Mouse (Mus musculus): ENCODE data around the gene Med19. TPM values are rescaled to one million over a fixed set of nuclear protein-coding genes. Genes with fewer than 3 reads are reported as not detected.

The Med19 gene
- polyA plus RNA-seq, 2 experiments, result 20.4 to 33.6 TPM

DNA sequence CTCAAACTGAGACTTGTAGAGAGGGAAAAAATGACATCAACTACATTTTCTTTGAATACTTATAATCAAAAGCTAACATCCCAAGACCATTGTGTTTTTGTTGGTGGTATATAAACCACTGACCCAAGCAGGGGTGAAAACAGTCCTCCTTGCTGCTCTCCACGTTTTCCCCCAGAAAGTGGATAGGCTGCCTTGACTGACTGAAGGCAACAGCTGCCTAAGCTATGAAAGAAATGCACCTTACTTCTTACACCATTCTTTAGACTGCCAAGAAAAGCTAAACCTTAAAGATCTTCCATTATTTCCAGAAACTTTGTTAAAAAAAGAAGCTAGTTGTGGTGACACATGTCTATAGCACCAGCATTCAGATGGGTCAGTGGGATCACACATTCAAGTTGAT is 32.1 kb upstream of the Med19 start:
- Histone ChIP-seq H3K4me2 (replicated peaks; ENCODE audit: low read depth, low read length, severe bottlenecking) (no peak overlapping the region), H3K27me3 (ENCODE audit: control insufficient read depth, insufficient read depth, low read length) (no peaks in the 10 kb centered on the region), H3K4me3 (replicated peaks; ENCODE audit: low read length) (no peak overlapping the region), H3K9ac (ENCODE audit: low read depth, low read length, severe bottlenecking) (no peak overlapping the region), H3K4me1 (ENCODE audit: control insufficient read depth, insufficient read depth, low read length) (peaks cover 2% of the 10 kb centered on the region), H3K27ac (replicated peaks; ENCODE audit: low read depth, low read length) (no peak overlapping the region), H3K9me3 (ENCODE audit: control insufficient read depth, low read length) (no peaks in the 10 kb centered on the region), H3K36me3 (ENCODE audit: control insufficient read depth, insufficient read depth, low read length) (no peaks in the 10 kb centered on the region)
- ATAC-seq (ENCODE audit: low FRiP score, low read depth) (no peak), DNase-seq (ENCODE audit: low spot score) (no peak)
- TF ChIP-seq POLR2A (IDR thresholded peaks at IDR 0.05; ENCODE audit: borderline replicate concordance, extremely low read depth, insufficient read depth, insufficient read length), result no peak
- WGBS, result 57% methylated on average over 1 of the region's 1 CpGs

- Histone ChIP-seq H3K27ac (replicated peaks; ENCODE audit: low read depth, low read length) (no peak overlapping the region), H3K9ac (ENCODE audit: low read depth, low read length, severe bottlenecking) (no peak overlapping the region), H3K4me3 (replicated peaks; ENCODE audit: low read length) (no peak overlapping the region), H3K9me3 (ENCODE audit: control insufficient read depth, low read length) (no peaks in the 10 kb centered on the region), H3K36me3 (ENCODE audit: control insufficient read depth, insufficient read depth, low read length) (no peaks in the 10 kb centered on the region), H3K4me2 (replicated peaks; ENCODE audit: low read depth, low read length, severe bottlenecking) (no peak overlapping the region), H3K4me1 (ENCODE audit: control insufficient read depth, insufficient read depth, low read length) (peaks cover 2% of the 10 kb centered on the region), H3K27me3 (ENCODE audit: control insufficient read depth, insufficient read depth, low read length) (no peaks in the 10 kb centered on the region)
- 92% methylated on average over 6 of the region's 6 CpGs for WGBS
- TF ChIP-seq POLR2A (IDR thresholded peaks at IDR 0.05; ENCODE audit: borderline replicate concordance, extremely low read depth, insufficient read depth, insufficient read length), result no peak
- ATAC-seq (ENCODE audit: low FRiP score, low read depth) (no peak), DNase-seq (ENCODE audit: low spot score) (no peak)
Observed at GRCm38 (mm10) chr2:84647051-84647568, 31.1 kb upstream of the Med19 start.

DNA sequence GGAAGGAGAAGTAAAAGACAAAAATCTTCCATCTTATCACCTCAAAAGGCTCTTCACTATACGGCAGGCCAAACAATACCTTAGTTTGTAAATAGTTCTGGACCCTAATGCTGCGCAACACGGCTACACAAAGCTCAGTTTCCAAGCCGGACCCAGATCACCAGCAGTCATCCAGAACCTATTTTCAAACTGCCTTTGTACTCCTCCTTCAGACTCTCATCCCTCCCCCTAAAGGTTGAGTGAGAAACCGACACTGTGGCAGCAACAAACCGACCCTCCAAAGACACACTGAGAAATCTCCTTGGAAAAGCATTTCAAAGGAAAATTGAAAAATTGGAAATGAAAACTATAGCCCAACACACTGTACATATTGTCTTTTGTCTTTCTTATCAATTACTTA is 29.8 kb upstream of the Med19 start:
- H3K4me2 ChIP-seq (replicated peaks; ENCODE audit: low read depth, low read length, severe bottlenecking), result peak overlapping the region; percentile 53
- no peaks in the 10 kb centered on the region for H3K27me3 ChIP-seq (ENCODE audit: control insufficient read depth, insufficient read depth, low read length)
- H3K4me1 ChIP-seq (ENCODE audit: control insufficient read depth, insufficient read depth, low read length), result peaks cover 2% of the 10 kb centered on the region
- no peak overlapping the region for H3K27ac ChIP-seq (replicated peaks; ENCODE audit: low read depth, low read length)
- H3K4me3 ChIP-seq (replicated peaks; ENCODE audit: low read length), result peak overlapping the region; percentile 66
- ATAC-seq (ENCODE audit: low FRiP score, low read depth) (no peak), DNase-seq (ENCODE audit: low spot score) (no peak)
- TF ChIP-seq POLR2A (IDR thresholded peaks at IDR 0.05; ENCODE audit: borderline replicate concordance, extremely low read depth, insufficient read depth, insufficient read length), result no peak
- 40% methylated on average over 6 of the region's 6 CpGs for WGBS
- H3K36me3 ChIP-seq (ENCODE audit: control insufficient read depth, insufficient read depth, low read length), result no peaks in the 10 kb centered on the region
- H3K9ac ChIP-seq (ENCODE audit: low read depth, low read length, severe bottlenecking), result peak overlapping the region; percentile 44
- no peaks in the 10 kb centered on the region for H3K9me3 ChIP-seq (ENCODE audit: control insufficient read depth, low read length)

DNA sequence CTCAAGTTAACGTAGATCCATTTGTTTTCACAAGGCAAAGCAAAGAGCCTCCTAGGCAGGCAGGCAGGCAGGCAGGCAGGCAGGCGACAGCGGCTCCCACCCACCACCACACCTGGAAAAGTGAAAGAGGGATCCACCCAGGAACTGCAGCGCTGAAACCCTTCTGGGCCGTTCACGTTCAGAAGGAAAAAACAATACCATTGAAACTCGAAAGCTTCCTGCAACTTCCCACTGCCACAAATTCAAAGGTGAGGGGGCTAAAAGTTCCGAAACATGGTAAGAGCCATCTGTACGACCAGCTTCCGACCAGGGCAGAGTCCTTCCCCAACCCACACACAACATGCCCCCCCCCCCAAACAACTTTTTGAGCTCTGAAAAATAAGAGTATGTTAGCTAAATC is 28.5 kb upstream of the Med19 start:
- peaks cover 2% of the 10 kb centered on the region for H3K4me1 ChIP-seq (ENCODE audit: control insufficient read depth, insufficient read depth, low read length)
- peak overlapping the region; percentile 66 for H3K4me3 ChIP-seq (replicated peaks; ENCODE audit: low read length)
- DNase-seq (ENCODE audit: low spot score), result peak; percentile 10
- no peaks in the 10 kb centered on the region for H3K27me3 ChIP-seq (ENCODE audit: control insufficient read depth, insufficient read depth, low read length)
- peak overlapping the region; percentile 89 for H3K9ac ChIP-seq (ENCODE audit: low read depth, low read length, severe bottlenecking)
- no peaks in the 10 kb centered on the region for H3K36me3 ChIP-seq (ENCODE audit: control insufficient read depth, insufficient read depth, low read length)
- peak overlapping the region; percentile 94 for H3K27ac ChIP-seq (replicated peaks; ENCODE audit: low read depth, low read length)
- no peak for ATAC-seq (ENCODE audit: low FRiP score, low read depth)
- H3K4me2 ChIP-seq (replicated peaks; ENCODE audit: low read depth, low read length, severe bottlenecking), result peak overlapping the region; percentile 53
- WGBS, result 0% methylated on average over 10 of the region's 10 CpGs
- no peaks in the 10 kb centered on the region for H3K9me3 ChIP-seq (ENCODE audit: control insufficient read depth, low read length)
- no peak for TF ChIP-seq POLR2A (IDR thresholded peaks at IDR 0.05; ENCODE audit: borderline replicate concordance, extremely low read depth, insufficient read depth, insufficient read length)

- Histone ChIP-seq H3K27ac (replicated peaks; ENCODE audit: low read depth, low read length) (peak within 1 kb of the TSS; percentile 94), H3K9ac (ENCODE audit: low read depth, low read length, severe bottlenecking) (peak within 1 kb of the TSS; percentile 89), H3K27me3 (ENCODE audit: control insufficient read depth, insufficient read depth, low read length) (no peaks in the 10 kb centered on the region), H3K36me3 (ENCODE audit: control insufficient read depth, insufficient read depth, low read length) (no peaks in the 10 kb centered on the region), H3K4me3 (replicated peaks; ENCODE audit: low read length) (peak within 1 kb of the TSS; percentile 66), H3K9me3 (ENCODE audit: control insufficient read depth, low read length) (no peaks in the 10 kb centered on the region), H3K4me1 (ENCODE audit: control insufficient read depth, insufficient read depth, low read length) (peaks cover 2% of the 10 kb centered on the region), H3K4me2 (replicated peaks; ENCODE audit: low read depth, low read length, severe bottlenecking) (peak within 1 kb of the TSS; percentile 54)
- TF ChIP-seq POLR2A (IDR thresholded peaks at IDR 0.05; ENCODE audit: borderline replicate concordance, extremely low read depth, insufficient read depth, insufficient read length), result peak; percentile 97; the same call in 1 of the 2 replicates
- 0% methylated on average over 15 of the region's 15 CpGs for WGBS
- ATAC-seq (ENCODE audit: low FRiP score, low read depth) (peak; percentile 98), DNase-seq (ENCODE audit: low spot score) (peak; percentile 95)
Observed at GRCm38 (mm10) chr2:84650464-84651195, 27.6 kb upstream of the Med19 start, which contains the start of gene Ctnnd1. TSS of gene Ctnnd1 (minus strand) at chr2:84650765.

Data from limb, embryonic 14.5 days (tissue).